Mouse (Mus musculus): ENCODE measurements around the gene Lrp2.

DNA sequence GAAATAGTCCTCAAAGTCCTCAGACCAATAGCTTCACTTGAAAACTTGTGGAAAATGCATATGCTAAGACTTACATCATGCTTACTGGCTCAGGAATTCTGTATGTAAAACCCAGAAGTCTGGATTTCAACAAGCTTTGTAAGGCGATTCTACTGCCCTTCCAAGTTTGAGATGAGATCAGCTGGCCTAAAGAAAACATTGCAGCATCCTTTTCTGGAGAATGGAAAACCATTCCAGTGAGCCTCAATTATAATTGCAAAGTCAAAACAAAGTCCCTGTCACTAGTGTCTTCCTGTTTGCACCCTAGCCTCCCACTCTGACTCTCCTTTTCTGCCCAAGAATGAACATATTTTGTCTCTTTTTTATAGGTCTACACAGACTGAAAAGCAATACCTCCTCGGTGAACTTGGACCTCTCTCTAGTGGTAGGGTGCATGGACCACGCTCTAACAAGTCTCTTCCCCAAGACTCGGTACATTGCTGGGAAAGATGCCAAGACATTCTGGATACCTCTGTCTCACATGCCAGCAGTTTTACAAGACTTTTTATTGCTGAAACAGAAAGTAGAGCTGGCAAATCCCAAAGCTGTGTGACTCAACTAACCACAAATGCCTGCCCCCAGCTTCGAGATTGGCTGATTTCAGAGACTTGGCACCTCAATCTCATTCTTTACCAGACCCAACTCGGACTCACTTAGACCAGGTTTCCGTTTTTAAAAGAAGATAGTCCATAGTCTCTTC is 184.8 kb downstream of the Lrp2 start:
- TF ChIP-seq CTCF (IDR thresholded peaks at IDR 0.05; ENCODE audit: borderline replicate concordance, control insufficient read depth, extremely low read depth, insufficient read depth, low read length, poor library complexity) = no peak
- TF ChIP-seq POLR2A (IDR thresholded peaks at IDR 0.05; ENCODE audit: control insufficient read depth, extremely low read depth, insufficient read depth, low read length, poor library complexity) = no peak
